Mouse (Mus musculus) small intestine, adult 2 months (tissue): ENCODE results near the gene Nudt4.

Source experiments
- CTCF ChIP-seq: fragments of 200-500 bp; IDR thresholded peaks from 2 replicates; pipeline ENCODE4 v1.5.1; 2012; ENCODE audit warnings: low read depth, mild to moderate bottlenecking, control low read depth, inconsistent platforms, low read length, moderate library complexity, mixed read lengths; ENCODE audit not compliant: insufficient replicate concordance, insufficient read length; ENCODE audit errors: extremely low read depth
- POLR2A ChIP-seq: fragments of 200-500 bp; IDR thresholded peaks from 2 replicates; pipeline ENCODE4 v1.6.1; 2012; ENCODE audit warnings: low read depth, mild to moderate bottlenecking, control low read depth, inconsistent platforms, low read length, moderate library complexity

DNA sequence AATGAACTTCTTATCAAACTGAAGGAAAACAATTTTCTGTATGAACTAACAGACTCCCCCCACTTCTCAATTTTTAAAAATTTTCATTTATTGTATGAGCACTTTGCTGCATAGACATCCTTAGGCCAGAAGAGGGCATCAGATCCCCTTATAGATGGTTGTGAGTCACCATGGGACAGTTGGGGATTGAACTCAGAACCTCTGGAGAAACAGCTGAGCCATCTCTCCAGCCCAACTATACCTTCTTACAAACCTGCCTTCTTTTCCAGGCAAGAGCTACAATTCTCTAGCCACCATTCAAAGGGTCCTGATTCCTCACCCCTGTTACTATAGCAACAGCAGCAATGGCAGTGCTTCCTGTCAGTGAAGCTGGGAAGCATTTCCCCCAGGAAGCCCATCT is 12.2 kb downstream of the Nudt4 start:
- TF ChIP-seq CTCF (no peak), POLR2A (no peak)
